Comparison of ENCODE assay signal across 15 mouse cellular contexts in the genomic region with DNA sequence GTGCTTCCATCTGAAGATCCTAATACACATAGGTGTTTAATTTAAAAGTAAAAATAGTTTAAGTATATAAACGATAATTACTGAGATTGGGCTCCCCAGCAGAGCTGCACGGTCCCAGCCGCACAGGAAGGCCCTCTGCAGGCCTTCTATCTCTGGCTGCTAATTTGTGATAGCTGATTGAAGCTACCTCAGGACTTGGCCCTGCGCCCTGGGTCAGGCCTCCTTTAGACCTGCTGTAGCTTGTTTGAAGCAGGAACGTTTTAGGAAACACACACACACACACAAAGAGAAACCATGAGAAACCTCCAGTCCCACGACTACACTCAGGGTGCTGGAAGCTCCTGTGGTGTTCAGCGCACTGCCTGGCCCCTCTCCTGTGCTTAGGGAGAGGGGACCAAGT.
"Had no signal": no experiment of that assay in that cellular context is flagged by ENCODE, and none has a peak within 500 bp of the region (broad histone marks: within the 10 kb centered on the region; RNA-seq: fewer than 3 reads in every experiment).

No protein-coding gene starts in this region.

- H3K9me3 ChIP-seq: limb, embryonic 12.5 days; liver, embryonic 13.5 days; lung, embryonic 15.5 days; neural tube, embryonic 15.5 days had no signal

- H3K27me3 ChIP-seq: liver, embryonic 13.5 days; lung, embryonic 15.5 days; neural tube, embryonic 15.5 days had no signal

- H3K27ac ChIP-seq: limb, embryonic 12.5 days; liver, embryonic 13.5 days; lung, embryonic 15.5 days; macrophage; neural tube, embryonic 15.5 days had no signal

- ATAC-seq: liver, postnatal 0 days had no signal

- DNase-seq: kidney, postnatal 25 days; liver; liver, embryonic 13.5 days; liver, postnatal 0 days; lung, postnatal 14 days; midbrain, embryonic 14.5 days; right cerebral cortex, adult 18-20 months; spleen, adult 18-20 months; thymus, adult 18-20 months; thymus, postnatal 14 days had no signal

- H3K4me2 ChIP-seq: limb, embryonic 12.5 days; liver, embryonic 13.5 days; lung, embryonic 15.5 days; neural tube, embryonic 15.5 days had no signal

- H3K4me3 ChIP-seq: limb, embryonic 12.5 days; liver, embryonic 13.5 days; lung, embryonic 15.5 days; myocyte; neural tube, embryonic 15.5 days had no signal

- H3K9ac ChIP-seq: limb, embryonic 12.5 days; liver, embryonic 13.5 days; liver, postnatal 0 days; lung, embryonic 15.5 days; neural tube, embryonic 15.5 days had no signal

- H3K36me3 ChIP-seq: limb, embryonic 12.5 days; liver, embryonic 13.5 days; lung, embryonic 15.5 days; neural tube, embryonic 15.5 days had no signal

- H3K4me1 ChIP-seq: limb, embryonic 12.5 days; liver, embryonic 13.5 days; lung, embryonic 15.5 days had no signal
